In genomic region chr3:157549758-157550600, GRCm38 (mm10) we compare ENCODE assay signal across 18 mouse cellular contexts. TPM values are rescaled to one million over a fixed set of nuclear protein-coding genes. Genes with fewer than 3 reads are reported as not detected.
DNase-seq lines count a peak whose midpoint lies in the region; ATAC-seq and TF ChIP-seq lines count a peak whose summit lies in the region.
"Had no signal": no experiment of that assay in that cellular context is flagged by ENCODE, and none has a peak within 500 bp of the region (broad histone marks: within the 10 kb centered on the region; RNA-seq: fewer than 3 reads in every experiment).

No protein-coding gene starts in this region.

- H3K9me3 ChIP-seq in forebrain, embryonic 11.5 days (ENCODE audit: control insufficient read depth, low read length) = no peaks in the 10 kb centered on the region
- no peaks in the 10 kb centered on the region for H3K9me3 ChIP-seq in forebrain, embryonic 10.5 days
- H3K9me3 ChIP-seq in liver, embryonic 11.5 days (ENCODE audit: control insufficient read depth, low read length) = no peaks in the 10 kb centered on the region
- H3K9me3 ChIP-seq in liver, embryonic 14.5 days (ENCODE audit: control insufficient read depth, low read length) = no peaks in the 10 kb centered on the region
- H3K9me3 ChIP-seq: embryonic facial prominence, embryonic 13.5 days; kidney, embryonic 15.5 days had no signal

- POLR2A ChIA-PET in Patski (lab: Charles Lee) = no interaction called here

- no peak for TF ChIP-seq EP300 in liver, embryonic 14.5 days (IDR thresholded peaks at IDR 0.05; ENCODE audit: low read depth)

- H3K4me2 ChIP-seq in forebrain, embryonic 11.5 days (ENCODE audit: low read depth, low read length, severe bottlenecking) = no peak overlapping the region
- H3K4me2 ChIP-seq in liver, embryonic 11.5 days = no peak overlapping the region
- no peak overlapping the region for H3K4me2 ChIP-seq in liver, embryonic 14.5 days (ENCODE audit: low read depth)
- H3K4me2 ChIP-seq: embryonic facial prominence, embryonic 13.5 days; heart, embryonic 11.5 days; kidney, embryonic 15.5 days had no signal

- no peak overlapping the region for H3K9ac ChIP-seq in forebrain, embryonic 11.5 days (ENCODE audit: low read length)
- H3K9ac ChIP-seq in liver, embryonic 11.5 days (ENCODE audit: low read depth, low read length) = no peak overlapping the region
- H3K9ac ChIP-seq in liver, embryonic 14.5 days (replicated peaks) = no peak overlapping the region
- H3K9ac ChIP-seq: embryonic facial prominence, embryonic 13.5 days; kidney, embryonic 15.5 days had no signal

- no peaks in the 10 kb centered on the region for H3K4me1 ChIP-seq in forebrain, embryonic 11.5 days (replicated peaks; ENCODE audit: control insufficient read depth, insufficient read depth, low read length)
- no peaks in the 10 kb centered on the region for H3K4me1 ChIP-seq in forebrain, embryonic 10.5 days
- no peaks in the 10 kb centered on the region for H3K4me1 ChIP-seq in liver, embryonic 11.5 days (replicated peaks; ENCODE audit: control insufficient read depth, insufficient read depth, low read length)
- H3K4me1 ChIP-seq in liver, embryonic 14.5 days (replicated peaks; ENCODE audit: control insufficient read depth in 2 of 2, insufficient read depth in 2 of 2, low read length in 1 of 2) = no peaks in the 10 kb centered on the region
- H3K4me1 ChIP-seq: embryonic facial prominence, embryonic 13.5 days; kidney, embryonic 15.5 days had no signal

- CTCF ChIA-PET in Patski (lab: Charles Lee) = interaction anchor here (1.0 to 2.7 kb wide), 3 partner anchors 11 to 14 kb away, joined by 3 to 16 read pairs (median 7); no protein-coding TSS in a partner anchor

- 94% methylated on average over 3 of the region's 3 CpGs for WGBS in forebrain, embryonic 11.5 days
- 92% methylated on average over 3 of the region's 3 CpGs for WGBS in forebrain, embryonic 10.5 days
- WGBS in liver, embryonic 11.5 days = 96% methylated on average over 3 of the region's 3 CpGs
- WGBS in liver, embryonic 14.5 days (ENCODE audit: insufficient replicate concordance) = 79% methylated on average over 3 of the region's 3 CpGs

- no peaks in the 10 kb centered on the region for H3K27me3 ChIP-seq in forebrain, embryonic 11.5 days (ENCODE audit: control insufficient read depth, insufficient read depth, low read length)
- H3K27me3 ChIP-seq in forebrain, embryonic 10.5 days (ENCODE audit: poor library complexity, severe bottlenecking) = no peaks in the 10 kb centered on the region
- H3K27me3 ChIP-seq in liver, embryonic 11.5 days (replicated peaks; ENCODE audit: control insufficient read depth, insufficient read depth, low read length) = no peaks in the 10 kb centered on the region
- H3K27me3 ChIP-seq in Patski = no peaks in the 10 kb centered on the region
- H3K27me3 ChIP-seq in liver, embryonic 14.5 days (ENCODE audit: control insufficient read depth, insufficient read depth, low read length) = no peaks in the 10 kb centered on the region
- H3K27me3 ChIP-seq: embryonic facial prominence, embryonic 13.5 days; kidney, embryonic 15.5 days had no signal

- no peak for TF ChIP-seq CTCF in Patski (IDR thresholded peaks at IDR 0.05)
- TF ChIP-seq CTCF in liver, embryonic 14.5 days (IDR thresholded peaks at IDR 0.05; ENCODE audit: low read depth) = no peak

- no peak overlapping the region for H3K27ac ChIP-seq in forebrain, embryonic 11.5 days (ENCODE audit: low read depth, low read length)
- no peak overlapping the region for H3K27ac ChIP-seq in forebrain, embryonic 10.5 days
- no peak overlapping the region for H3K27ac ChIP-seq in liver, embryonic 11.5 days (ENCODE audit: low read depth, low read length)
- H3K27ac ChIP-seq in liver, embryonic 14.5 days = no peak overlapping the region
- H3K27ac ChIP-seq: embryonic facial prominence, embryonic 13.5 days; kidney, embryonic 15.5 days; layer of hippocampus, adult 2 months; macrophage had no signal

- no peak overlapping the region for H3K4me3 ChIP-seq in forebrain, embryonic 11.5 days (ENCODE audit: low read depth, low read length)
- no peak overlapping the region for H3K4me3 ChIP-seq in forebrain, embryonic 10.5 days
- H3K4me3 ChIP-seq in liver, embryonic 11.5 days (ENCODE audit: low read depth, low read length) = no peak overlapping the region
- H3K4me3 ChIP-seq in liver, embryonic 14.5 days (ENCODE audit: insufficient read depth in 1 of 2, low read depth in 2 of 2, low read length in 2 of 2) = no peak overlapping the region
- H3K4me3 ChIP-seq: embryonic facial prominence, embryonic 13.5 days; kidney, embryonic 15.5 days; layer of hippocampus, adult 2 months had no signal

- in situ Hi-C loops in Patski (cut with MboI; ENCODE audit: low pct_unique_long_range_greater_than_20kb) = loop anchor here (10.0 to 25.0 kb wide), 2 partner anchors 465 to 1962 kb away; no protein-coding TSS in a partner anchor

- DNase-seq in forebrain, embryonic 11.5 days (ENCODE audit: low spot score) = no peak
- no peak for DNase-seq in forebrain, embryonic 10.5 days (ENCODE audit: extremely low spot score, low spot score)
- no peak for DNase-seq in liver, embryonic 11.5 days (ENCODE audit: low spot score)
- DNase-seq in liver (no peak), Patski (ENCODE audit: low read depth, low spot score) (peak; percentile 27)
- no peak for DNase-seq in liver, embryonic 14.5 days (ENCODE audit: low read depth in 3 of 3, low spot score in 3 of 3)
- DNase-seq in urinary bladder, postnatal 4 days (ENCODE audit: low spot score in 2 of 2) = no peak
- DNase-seq in T-cell, adult 2 months (ENCODE audit: low spot score) = no peak
- DNase-seq: cerebellum, postnatal 36 days; gastrocnemius, postnatal 14 days; heart, postnatal 4 days; retina, postnatal 1 day; thymus, postnatal 14 days had no signal

- peaks cover 2% of the 10 kb centered on the region; the same call in 1 of the 2 replicates for H3K36me3 ChIP-seq in forebrain, embryonic 11.5 days (ENCODE audit: control insufficient read depth, insufficient read depth, low read length)
- H3K36me3 ChIP-seq in forebrain, embryonic 10.5 days (replicated peaks) = peaks cover 57% of the 10 kb centered on the region
- peaks cover 23% of the 10 kb centered on the region for H3K36me3 ChIP-seq in liver, embryonic 11.5 days (ENCODE audit: control insufficient read depth, insufficient read depth, low read length)
- peaks cover 37% of the 10 kb centered on the region for H3K36me3 ChIP-seq in liver, embryonic 14.5 days (replicated peaks; ENCODE audit: control insufficient read depth, insufficient read depth, low read depth)

- ATAC-seq in forebrain, embryonic 11.5 days (replicated peaks; ENCODE audit: low FRiP score) = peak; percentile 58; the same call in 1 of the 2 replicates
- ATAC-seq in liver, embryonic 11.5 days (replicated peaks; ENCODE audit: low FRiP score) = peak; percentile 62
- peak; percentile 51 for ATAC-seq in Patski
- 0 out of 2 replicates have a peak, but pooled peaks have one; percentile 15 for ATAC-seq in liver, embryonic 14.5 days (ENCODE audit: insufficient read depth)

RNA-seq across cellular contexts. Expression of gene Zranb2, which starts 16.0 kb away (rescaled TPM):
- 148 and 174 TPM in 2 replicates for polyA plus RNA-seq in forebrain, embryonic 11.5 days (2014; fragmentation: Nextera tagmentation; extraction: Ambion mirVana)
- 122 and 127 TPM in 2 replicates for polyA plus RNA-seq in forebrain, embryonic 10.5 days (2016; fragmentation: Nextera tagmentation; extraction: Ambion mirVana)
- 119 and 129 TPM in 2 replicates for polyA plus RNA-seq in liver, embryonic 11.5 days (2014; fragmentation: Nextera tagmentation; extraction: Ambion mirVana)
- 132 TPM for polyA plus RNA-seq in Patski (2021)
- polyA plus RNA-seq in liver, embryonic 14.5 days (2012; rRNA removed) = 18.7 and 31.8 TPM in 2 replicates
- polyA plus RNA-seq in liver, embryonic 14.5 days (2014; fragmentation: Nextera tagmentation; extraction: Ambion mirVana) = 44.0 and 46.2 TPM in 2 replicates

RNA-seq across cellular contexts. Expression of gene Ptger3, which starts 16.7 kb away (rescaled TPM):
- polyA plus RNA-seq in forebrain, embryonic 11.5 days (2014; fragmentation: Nextera tagmentation; extraction: Ambion mirVana) = 1.3 and 1.9 TPM in 2 replicates
- polyA plus RNA-seq in forebrain, embryonic 10.5 days (2016; fragmentation: Nextera tagmentation; extraction: Ambion mirVana) = 0.57 and 1.1 TPM in 2 replicates
- 15.8 and 18.0 TPM in 2 replicates for polyA plus RNA-seq in liver, embryonic 11.5 days (2014; fragmentation: Nextera tagmentation; extraction: Ambion mirVana)
- 93.7 TPM for polyA plus RNA-seq in Patski (2021)
- 1.0 and 1.4 TPM in 2 replicates for polyA plus RNA-seq in liver, embryonic 14.5 days (2012; rRNA removed)
- 2.3 and 2.5 TPM in 2 replicates for polyA plus RNA-seq in liver, embryonic 14.5 days (2014; fragmentation: Nextera tagmentation; extraction: Ambion mirVana)
